Mouse (Mus musculus) E14TG2a.4 (cell line): ENCODE results near the gene Tesc.

ENCODE experiments used
- CTCF ChIP-seq: conservative IDR thresholded peaks from 2 replicates; pipeline ENCODE4 v1.5.1; 2014; ENCODE audit warnings: low read length
- NANOG ChIP-seq: IDR thresholded peaks from 2 replicates; pipeline ENCODE4 v1.6.1; 2014; ENCODE audit warnings: borderline replicate concordance, low read length, mixed read lengths
- POU5F1 ChIP-seq: IDR thresholded peaks from 2 replicates; pipeline ENCODE4 v1.6.1; 2014; ENCODE audit warnings: low read length, borderline replicate concordance

DNA sequence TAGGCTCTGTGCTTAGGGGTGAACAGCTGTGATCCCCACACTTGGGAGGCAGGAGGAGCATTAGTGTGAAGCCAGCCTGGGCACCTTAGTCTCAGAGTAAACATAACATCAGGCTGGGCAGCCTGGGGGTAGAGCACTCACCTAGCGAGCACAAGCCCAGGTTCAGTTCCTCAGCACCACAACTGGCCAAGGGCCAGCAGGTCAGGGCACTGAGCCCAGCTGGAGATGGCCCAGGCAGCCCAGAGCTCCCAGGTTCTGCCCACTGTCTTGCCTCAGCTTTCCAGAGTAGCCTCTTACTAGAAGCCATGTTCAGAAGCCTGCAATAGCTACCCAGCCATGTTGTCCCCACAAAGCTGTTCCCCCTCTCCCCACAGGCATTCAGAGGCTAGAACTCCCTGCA is 21.8 kb upstream of the Tesc start:
- TF ChIP-seq CTCF (no peak), NANOG (no peak), POU5F1 (no peak)
